Mouse (Mus musculus): Measurements from ENCODE around the gene Ppan.

GRCm38 (mm10) chr9:20890411-20890810 lies 2.4 kb downstream of the Ppan start:
- TF ChIP-seq POLR2A (IDR thresholded peaks at IDR 0.05; ENCODE audit: control insufficient read depth, extremely low read depth, insufficient read depth, low read length, poor library complexity) (no peak), CTCF (IDR thresholded peaks at IDR 0.05; ENCODE audit: borderline replicate concordance, control insufficient read depth, extremely low read depth, insufficient read depth, low read length, poor library complexity) (no peak)

Measured in thymus, adult 2 months (tissue).